Mouse (Mus musculus) liver, embryonic 11.5 days (tissue): Measurements from ENCODE around the gene Arhgap24. TPM values are rescaled to one million over a fixed set of nuclear protein-coding genes. Genes with fewer than 3 reads are reported as not detected.
"Not testable (repeated sequence)": the region's sequence is repeated elsewhere in the genome, so short reads cannot be mapped to it uniquely, and the experiment has no call there.

ENCODE experiments used
- ATAC-seq: fragments of 200-750 bp; cut with Nextera tagmentation; replicated peaks from 2 replicates; pipeline ENCODE4 v1.8.0; 2017; ENCODE audit warnings: moderate number of reproducible peaks, mild to moderate bottlenecking, moderate TSS enrichment, moderate library complexity; ENCODE audit not compliant: low FRiP score
- DNase-seq: peaks from one replicate; pipeline ENCODE4 v3.0.0-alpha.2; 2017; ENCODE audit warnings: low spot score
- H3K27ac ChIP-seq: fragments of 300-500 bp; sonication (generic); 2 replicates; pipeline ENCODE4 v1.5.1; 2014; ENCODE audit warnings: mild to moderate bottlenecking, low read depth, low read length, control low read depth
- H3K27me3 ChIP-seq: fragments of 300-500 bp; sonication (generic); replicated peaks from 2 replicates; pipeline ENCODE4 v1.6.1; 2014; ENCODE audit warnings: low read length, mixed read lengths; ENCODE audit not compliant: control insufficient read depth, insufficient read depth
- H3K36me3 ChIP-seq: fragments of 300-500 bp; sonication (generic); 2 replicates; pipeline ENCODE4 v1.6.1; 2014; ENCODE audit warnings: mild to moderate bottlenecking, low read length, moderate library complexity, mixed read lengths; ENCODE audit not compliant: control insufficient read depth, insufficient read depth
- H3K4me1 ChIP-seq: fragments of 300-500 bp; sonication (generic); replicated peaks from 2 replicates; pipeline ENCODE4 v1.6.1; 2014; ENCODE audit warnings: low read length, mixed read lengths; ENCODE audit not compliant: control insufficient read depth, insufficient read depth
- H3K4me2 ChIP-seq: fragments of 300-500 bp; sonication (generic); 2 replicates; pipeline ENCODE4 v1.6.1; 2014; ENCODE audit warnings: mild to moderate bottlenecking, control low read depth, moderate library complexity
- H3K4me3 ChIP-seq: fragments of 300-500 bp; sonication (generic); 2 replicates; pipeline ENCODE4 v1.5.1; 2014; ENCODE audit warnings: low read depth, low read length, control low read depth
- H3K9ac ChIP-seq: fragments of 300-500 bp; sonication (generic); 2 replicates; pipeline ENCODE4 v1.6.1; 2014; ENCODE audit warnings: low read depth, low read length, control low read depth
- H3K9me3 ChIP-seq: fragments of 300-500 bp; sonication (generic); 2 replicates; pipeline ENCODE4 v1.6.1; 2016; ENCODE audit warnings: low read length, inconsistent platforms, mixed read lengths; ENCODE audit not compliant: control insufficient read depth
- WGBS: fragments of 180-500 bp; shearing (Covaris S2); extraction: QIAGEN DNeasy Blood & Tissue Kit; methylation state at CpG from one replicate; pipeline ENCODE4 v1.1.7; 2014; 5-methylcytosine and 5-hydroxymethylcytosine counted together
- polyA plus RNA-seq: library from polyadenylated mRNA; unstranded; fragments of >200 nt; fragmentation: Nextera tagmentation; extraction: Ambion mirVana; gene quantifications from 2 replicates; pipeline ENCODE4 v1.2.1, GENCODE M21; 2014

Arhgap24 gene
- polyA plus RNA-seq, 1 experiment from 2014 or later = 5.3 TPM

GRCm38 (mm10) chr5:102845800-102846199, 364.6 kb downstream of the Arhgap24 start:
- ATAC-seq = no peak
- no peak for DNase-seq
- no peaks in the 10 kb centered on the region for H3K9me3 ChIP-seq
- 23% methylated on average over 11 of the region's 11 CpGs for WGBS
- H3K27ac ChIP-seq = no peak overlapping the region
- no peaks in the 10 kb centered on the region for H3K27me3 ChIP-seq
- H3K4me2 ChIP-seq = peak overlapping the region; percentile 68
- no peak overlapping the region for H3K9ac ChIP-seq
- H3K4me1 ChIP-seq = no peaks in the 10 kb centered on the region
- H3K4me3 ChIP-seq = no peak overlapping the region
- no peaks in the 10 kb centered on the region for H3K36me3 ChIP-seq

GRCm38 (mm10) chr5:102847859-102848258, 366.7 kb downstream of the Arhgap24 start:
- Histone ChIP-seq H3K36me3 (no peaks in the 10 kb centered on the region), H3K4me1 (no peaks in the 10 kb centered on the region), H3K9ac (no peak overlapping the region), H3K27me3 (no peaks in the 10 kb centered on the region), H3K9me3 (no peaks in the 10 kb centered on the region), H3K27ac (no peak overlapping the region), H3K4me3 (no peak overlapping the region), H3K4me2 (no peak overlapping the region)
- no peak for ATAC-seq
- WGBS = 66% methylated on average over 4 of the region's 4 CpGs
- DNase-seq = no peak

- H3K4me1 ChIP-seq = no peaks in the 10 kb centered on the region
- no peaks in the 10 kb centered on the region for H3K27me3 ChIP-seq
- no peak overlapping the region for H3K4me3 ChIP-seq
- H3K4me2 ChIP-seq = no peak overlapping the region
- no peak overlapping the region for H3K27ac ChIP-seq
- ATAC-seq (no peak), DNase-seq (no peak)
- no peaks in the 10 kb centered on the region for H3K9me3 ChIP-seq
- WGBS = 79% methylated on average over 2 of the region's 2 CpGs
- no peaks in the 10 kb centered on the region for H3K36me3 ChIP-seq
- H3K9ac ChIP-seq = no peak overlapping the region
Observed at GRCm38 (mm10) chr5:102851761-102852160, 370.6 kb downstream of the Arhgap24 start.

GRCm38 (mm10) chr5:102853750-102854149, 372.6 kb downstream of the Arhgap24 start:
- no peaks in the 10 kb centered on the region for H3K27me3 ChIP-seq
- H3K4me3 ChIP-seq = no peak overlapping the region
- no peak overlapping the region for H3K4me2 ChIP-seq
- no peak overlapping the region for H3K27ac ChIP-seq
- no peaks in the 10 kb centered on the region for H3K36me3 ChIP-seq
- no peaks in the 10 kb centered on the region for H3K4me1 ChIP-seq
- H3K9me3 ChIP-seq = no peaks in the 10 kb centered on the region
- no peak overlapping the region for H3K9ac ChIP-seq
- 64% methylated on average over 1 of the region's 1 CpGs for WGBS
- DNase-seq (no peak), ATAC-seq (no peak)

- no peaks in the 10 kb centered on the region for H3K36me3 ChIP-seq
- H3K4me3 ChIP-seq = no peak overlapping the region
- DNase-seq (no peak), ATAC-seq (no peak)
- no peaks in the 10 kb centered on the region for H3K4me1 ChIP-seq
- no peak overlapping the region for H3K4me2 ChIP-seq
- WGBS = 65% methylated on average over 10 of the region's 10 CpGs
- H3K9ac ChIP-seq = no peak overlapping the region
- no peaks in the 10 kb centered on the region for H3K9me3 ChIP-seq
- H3K27ac ChIP-seq = no peak overlapping the region
- H3K27me3 ChIP-seq = no peaks in the 10 kb centered on the region
Observed at GRCm38 (mm10) chr5:102855805-102856204, 374.6 kb downstream of the Arhgap24 start.

GRCm38 (mm10) chr5:102858047-102858446, 376.9 kb downstream of the Arhgap24 start:
- H3K27ac ChIP-seq = no peak overlapping the region

GRCm38 (mm10) chr5:102859749-102860148, 378.6 kb downstream of the Arhgap24 start:
- DNase-seq = no peak
- Histone ChIP-seq H3K36me3 (no peaks in the 10 kb centered on the region), H3K4me1 (no peaks in the 10 kb centered on the region), H3K9me3 (no peaks in the 10 kb centered on the region), H3K27me3 (no peaks in the 10 kb centered on the region), H3K9ac (no peak overlapping the region), H3K4me2 (no peak overlapping the region), H3K4me3 (no peak overlapping the region), H3K27ac (no peak overlapping the region)
- WGBS = 81% methylated on average over 11 of the region's 11 CpGs
- no peak for ATAC-seq

More at GRCm38 (mm10) chr5:102858047-102858446, 376.9 kb downstream of the Arhgap24 start:
- H3K27me3 ChIP-seq = no peaks in the 10 kb centered on the region
- no peak for ATAC-seq
- H3K4me3 ChIP-seq = no peak overlapping the region
- DNase-seq = no peak
- no peaks in the 10 kb centered on the region for H3K9me3 ChIP-seq
- no peaks in the 10 kb centered on the region for H3K36me3 ChIP-seq
- no peaks in the 10 kb centered on the region for H3K4me1 ChIP-seq
- no peak overlapping the region for H3K4me2 ChIP-seq
- H3K9ac ChIP-seq = no peak overlapping the region

GRCm38 (mm10) chr5:102868196-102868595, 387.0 kb downstream of the Arhgap24 start:
- H3K4me2 ChIP-seq = no peak overlapping the region
- H3K4me3 ChIP-seq = no peak overlapping the region
- H3K27me3 ChIP-seq = no peaks in the 10 kb centered on the region
- H3K9ac ChIP-seq = no peak overlapping the region
- H3K9me3 ChIP-seq = no peaks in the 10 kb centered on the region
- H3K36me3 ChIP-seq = no peaks in the 10 kb centered on the region
- no peak overlapping the region for H3K27ac ChIP-seq
- ATAC-seq (no peak), DNase-seq (no peak)
- 62% methylated on average over 5 of the region's 5 CpGs for WGBS
- no peaks in the 10 kb centered on the region for H3K4me1 ChIP-seq

- H3K36me3 ChIP-seq = not testable (repeated sequence)
- 88% methylated on average over 9 of the region's 9 CpGs for WGBS
Observed at GRCm38 (mm10) chr5:102872996-102873395, 391.8 kb downstream of the Arhgap24 start.

More at GRCm38 (mm10) chr5:102872996-102873395, 391.8 kb downstream of the Arhgap24 start:
- not testable (repeated sequence) for ATAC-seq, H3K27ac ChIP-seq, H3K4me1 ChIP-seq, H3K9me3 ChIP-seq, DNase-seq, H3K4me3 ChIP-seq, H3K4me2 ChIP-seq, H3K9ac ChIP-seq, H3K27me3 ChIP-seq
